Mouse (Mus musculus) MN1 (cell line): Measurements from ENCODE around the gene Gm20521.

ENCODE experiments used
- DNase-seq: peaks from one replicate; pipeline ENCODE4 v3.0.0-alpha.2; 2016; ENCODE audit warnings: low spot score

Gm20521 gene

GRCm38 (mm10) chr14:54883154-54884021, at the start of gene Gm20521, which contains the start of gene Bcl2l2:
TSS of gene Gm20521 (plus strand) at chr14:54883441.
TSS of gene Bcl2l2 (plus strand) at chr14:54883377.
- peak; percentile 85 for DNase-seq

- peak; percentile 70 for DNase-seq
Measured at GRCm38 (mm10) chr14:54843461-54843860, 39.8 kb upstream of the Gm20521 start.

- DNase-seq: no peak
Measured at GRCm38 (mm10) chr14:54855726-54856125, 27.5 kb upstream of the Gm20521 start.

GRCm38 (mm10) chr14:54856703-54857102, 26.5 kb upstream of the Gm20521 start:
- DNase-seq: no peak

GRCm38 (mm10) chr14:54857891-54858290, 25.4 kb upstream of the Gm20521 start:
- DNase-seq: no peak

- DNase-seq: peak; percentile 65
Measured at GRCm38 (mm10) chr14:54860511-54860910, 22.7 kb upstream of the Gm20521 start.

- peak; percentile 95 for DNase-seq
Measured at GRCm38 (mm10) chr14:54863501-54864312, 19.5 kb upstream of the Gm20521 start.

- peak; percentile 57 for DNase-seq
Measured at GRCm38 (mm10) chr14:54864313-54865036, 18.8 kb upstream of the Gm20521 start.

- DNase-seq: no peak
Measured at GRCm38 (mm10) chr14:54865626-54866025, 17.6 kb upstream of the Gm20521 start.

GRCm38 (mm10) chr14:54866268-54866667, 17.0 kb upstream of the Gm20521 start:
- no peak for DNase-seq

GRCm38 (mm10) chr14:54866936-54867335, 16.3 kb upstream of the Gm20521 start:
- DNase-seq: no peak

GRCm38 (mm10) chr14:54868026-54868425, 15.2 kb upstream of the Gm20521 start:
- DNase-seq: no peak

GRCm38 (mm10) chr14:54870861-54871260, 12.4 kb upstream of the Gm20521 start, which contains the start of gene Homez:
TSS of gene Homez (minus strand) at chr14:54870961.
- DNase-seq: no peak

- DNase-seq: no peak
Measured at GRCm38 (mm10) chr14:54874165-54874564, 9.1 kb upstream of the Gm20521 start.

GRCm38 (mm10) chr14:54875844-54876538, 7.2 kb upstream of the Gm20521 start:
- peak; percentile 76 for DNase-seq

- DNase-seq: peak; percentile 95
Measured at GRCm38 (mm10) chr14:54876539-54877047, 6.6 kb upstream of the Gm20521 start.

GRCm38 (mm10) chr14:54877048-54877715, 6.1 kb upstream of the Gm20521 start, which contains the start of gene Ppp1r3e:
TSS of gene Ppp1r3e (minus strand) at chr14:54877550.
- DNase-seq: peak; percentile 80

- DNase-seq: no peak
Measured at GRCm38 (mm10) chr14:54884022-54884712, 926 bp downstream of the Gm20521 start.

- no peak for DNase-seq
Measured at GRCm38 (mm10) chr14:54885309-54885708, 2.1 kb downstream of the Gm20521 start.

- DNase-seq: no peak
Measured at GRCm38 (mm10) chr14:54892200-54892599, 9.0 kb downstream of the Gm20521 start, which contains the start of gene Pabpn1. TSS of gene Pabpn1 (plus strand) at chr14:54892500.
